Mouse (Mus musculus) hematopoietic stem cell, adult 5-6 weeks (primary cell): ENCODE data around the gene Olfr547. TPM values are rescaled to one million over a fixed set of nuclear protein-coding genes. Genes with fewer than 3 reads are reported as not detected.

ENCODE experiments used
- ATAC-seq, 2 experiments: fragments of 125-278 bp in 1 of 2; replicated peaks in 1 of 2; 2 replicates each; pipeline ENCODE4 v1.8.0; 2016 to 2017; ENCODE audit warnings: inconsistent platforms in 2 of 2, mild to moderate bottlenecking in 2 of 2, moderate number of reproducible peaks in 2 of 2, low read depth in 1 of 2, moderate TSS enrichment in 1 of 2; ENCODE audit not compliant: low FRiP score in 2 of 2, poor library complexity in 2 of 2, severe bottlenecking in 2 of 2, insufficient read depth in 1 of 2, low TSS enrichment in 1 of 2
- total RNA-seq: library from RNA; stranded (forward); fragments of 172-1452, 232-1000 nt; gene quantifications from 2 replicates; pipeline ENCODE4 v1.2.3, GENCODE M21; 2017

Gene Olfr547
- total RNA-seq, 1 experiment from 2014 or later = not detected

DNA sequence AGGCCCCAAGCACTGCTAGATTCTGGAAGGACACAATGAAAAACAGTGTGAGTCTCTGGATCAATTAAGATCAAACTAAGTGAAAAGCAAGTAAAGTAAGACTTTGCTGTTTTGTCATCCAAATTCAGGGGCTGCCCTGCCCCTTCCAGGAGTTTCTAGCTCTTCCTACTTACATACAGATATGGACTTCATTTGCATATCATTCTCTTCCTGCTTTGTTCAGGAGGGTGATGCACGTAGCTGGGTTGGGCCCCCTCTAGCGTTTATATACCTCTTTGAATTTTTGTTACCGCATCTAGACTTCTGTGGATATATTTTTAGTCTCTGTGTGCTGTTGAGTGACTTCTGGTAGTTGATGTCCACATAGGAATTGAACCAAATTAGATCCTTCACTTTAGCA lies 6.7 kb downstream of the Olfr547 start:
- no peak for ATAC-seq

DNA sequence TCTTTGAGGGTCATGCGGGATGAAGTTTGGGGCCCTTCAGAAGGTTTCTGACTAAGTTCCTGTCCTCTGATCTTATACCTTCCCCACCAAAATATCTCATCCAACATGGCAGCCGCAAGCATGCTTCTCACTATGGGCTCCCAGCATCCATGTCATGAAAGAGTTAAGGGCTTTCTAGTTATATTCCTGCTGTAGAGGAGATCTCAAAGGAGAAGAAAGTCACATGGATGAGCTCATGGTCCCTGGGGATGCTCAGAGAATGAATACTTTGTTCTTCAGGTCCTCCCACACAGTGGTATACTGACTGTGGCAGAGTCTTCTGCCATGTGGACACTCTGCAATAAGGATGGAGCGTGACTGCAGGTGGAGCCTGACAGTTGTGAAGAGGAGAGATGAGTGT lies 15.0 kb downstream of the Olfr547 start, which contains the start of gene Olfr549:
Olfr549 (plus strand) TSS at position 301 of the 400 bp plus-strand sequence.
- no peak for ATAC-seq

DNA sequence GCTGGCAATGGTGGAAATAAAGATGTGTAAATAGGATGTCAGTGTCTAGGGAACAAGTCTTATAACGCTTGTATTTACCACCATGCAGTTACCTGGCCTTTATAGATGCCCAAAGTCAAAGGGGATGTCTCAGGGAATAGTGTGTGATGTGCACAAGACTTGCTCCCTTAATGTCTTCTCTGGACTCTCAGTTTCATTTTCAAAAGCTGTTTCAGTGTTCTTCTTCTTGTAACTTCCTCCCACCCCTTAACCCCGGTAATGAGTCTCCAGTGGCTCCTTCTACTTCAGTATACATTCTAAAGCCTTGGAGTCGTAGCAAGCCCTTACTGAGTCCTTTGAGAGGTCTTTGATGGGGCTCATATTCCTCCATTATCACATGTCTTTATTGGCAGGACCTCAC lies 18.7 kb downstream of the Olfr547 start:
- ATAC-seq = peak in 1 of 2 experiments; percentile 27; a peak in 2 of 4 replicates

DNA sequence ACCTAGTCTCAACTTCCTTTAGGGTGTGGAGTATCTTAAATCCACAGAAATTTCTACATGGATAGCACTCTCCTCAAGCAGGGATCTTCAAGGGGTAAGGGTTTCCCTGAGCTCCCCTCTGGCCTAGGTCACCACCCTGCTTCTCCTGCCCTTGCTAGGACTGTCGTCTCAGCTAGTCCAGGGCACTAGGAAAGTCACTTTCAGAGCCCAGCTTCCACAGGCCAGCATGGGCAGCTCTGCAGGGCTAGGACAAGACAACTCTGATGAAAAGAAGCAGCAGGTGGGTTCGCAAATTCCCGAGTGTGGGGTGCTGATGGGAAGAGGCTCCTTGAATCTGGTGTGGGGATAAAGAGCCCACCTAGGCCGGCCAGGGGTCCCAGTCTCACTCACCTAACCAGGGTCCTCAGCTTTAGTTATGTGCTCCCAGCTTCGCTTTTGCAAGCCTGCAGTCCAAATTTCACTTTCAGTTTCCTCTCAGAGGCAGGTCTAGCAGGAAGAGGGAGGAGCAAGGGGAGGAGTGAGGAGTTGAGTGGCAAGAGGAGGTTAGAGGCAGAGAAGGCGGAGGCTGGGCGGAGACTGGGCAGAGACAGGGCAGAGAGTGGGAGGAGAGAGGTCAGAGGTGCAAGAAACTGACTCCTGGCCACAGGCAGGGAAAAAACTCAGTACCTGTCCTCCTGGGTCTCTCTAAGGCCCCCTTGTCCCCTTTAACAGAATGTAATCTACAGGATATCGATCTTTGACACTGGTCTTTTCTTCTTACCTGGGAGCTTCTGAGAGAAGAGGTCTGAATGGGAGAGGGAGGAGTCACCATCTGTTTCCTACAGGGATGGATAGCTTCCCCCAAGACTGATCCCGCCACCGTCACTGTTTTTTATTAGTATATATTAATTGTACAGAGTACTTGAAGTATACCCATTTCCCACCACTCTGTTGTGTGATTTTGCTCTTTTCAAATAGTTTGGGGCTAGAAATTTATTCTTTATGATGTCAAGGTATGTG lies 30.7 kb downstream of the Olfr547 start, which contains the start of gene Trim21:
Trim21 (minus strand) TSS at position 488 of the 999 bp plus-strand sequence.
- peak; percentile 100 for ATAC-seq

DNA sequence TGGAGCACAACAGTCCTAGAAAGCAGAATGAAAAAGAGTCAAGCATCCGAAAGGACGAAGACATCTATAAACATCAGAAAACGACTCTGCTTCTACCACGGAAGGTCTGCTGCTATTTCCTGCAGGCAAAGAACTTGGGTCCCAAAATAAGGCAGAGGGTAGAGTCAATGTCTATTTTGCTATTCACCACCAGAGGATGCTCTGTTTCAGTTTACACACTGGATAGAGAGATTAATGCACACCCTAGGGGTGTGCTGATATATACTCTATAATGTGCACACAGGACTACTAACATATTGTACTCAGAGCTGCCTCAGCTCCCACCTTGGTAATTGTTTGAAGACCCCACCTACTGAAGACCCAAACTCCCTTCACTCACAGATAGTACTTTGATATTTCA lies 31.7 kb downstream of the Olfr547 start:
- no peak for ATAC-seq

DNA sequence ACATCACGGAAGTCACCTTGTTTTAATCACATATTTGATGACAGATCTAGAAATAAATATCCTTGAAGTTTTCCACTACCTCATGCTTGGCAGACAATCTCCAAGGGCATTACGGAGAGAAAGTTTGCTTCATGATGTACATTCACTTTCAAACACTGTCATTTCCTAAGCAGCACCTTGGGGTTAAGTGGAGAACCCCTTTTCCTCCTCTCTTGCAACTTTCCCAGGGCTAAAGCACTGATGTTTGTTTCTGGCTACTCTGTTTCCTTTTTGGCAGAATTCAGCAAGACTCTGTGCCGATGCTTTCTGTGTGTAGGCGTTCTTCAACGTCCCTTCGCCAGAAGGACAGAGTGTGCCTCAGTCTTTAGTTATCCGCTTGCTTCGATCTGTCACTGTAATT lies 36.6 kb downstream of the Olfr547 start, which contains the start of gene Olfr550:
Olfr550 (plus strand) TSS at position 301 of the 400 bp plus-strand sequence.
- no peak for ATAC-seq

DNA sequence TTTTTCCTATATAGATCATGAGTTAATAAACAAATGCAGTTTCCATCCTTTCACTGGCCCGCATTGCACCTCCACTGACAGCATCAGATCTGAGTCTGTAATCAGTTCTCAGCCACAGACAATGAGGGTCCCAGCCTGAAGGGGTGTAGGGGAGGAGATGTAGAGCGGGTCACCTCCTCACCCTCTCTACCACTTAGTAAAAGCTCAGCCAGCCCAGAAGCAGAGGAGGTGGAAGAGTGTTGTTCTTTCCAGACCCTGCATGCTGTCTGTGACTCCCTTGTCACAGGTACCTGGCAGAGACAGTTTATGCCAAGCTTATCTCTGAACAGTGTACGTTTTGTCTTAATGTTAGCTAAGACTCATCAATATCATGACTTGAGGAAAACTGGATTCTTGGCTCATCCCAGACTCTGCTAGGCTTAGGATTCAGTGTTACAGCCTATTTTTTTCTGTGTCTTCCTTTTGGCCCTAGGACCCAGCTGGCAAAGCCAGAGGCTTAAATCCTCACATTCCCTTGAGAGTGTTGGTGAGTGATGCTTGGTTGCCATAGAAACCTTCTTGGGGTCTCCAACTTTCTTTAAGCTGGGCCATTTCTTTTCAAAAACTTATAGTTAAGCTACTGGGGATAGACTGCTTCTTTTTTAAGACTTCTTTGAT lies 38.8 kb downstream of the Olfr547 start:
- no peak for ATAC-seq

DNA sequence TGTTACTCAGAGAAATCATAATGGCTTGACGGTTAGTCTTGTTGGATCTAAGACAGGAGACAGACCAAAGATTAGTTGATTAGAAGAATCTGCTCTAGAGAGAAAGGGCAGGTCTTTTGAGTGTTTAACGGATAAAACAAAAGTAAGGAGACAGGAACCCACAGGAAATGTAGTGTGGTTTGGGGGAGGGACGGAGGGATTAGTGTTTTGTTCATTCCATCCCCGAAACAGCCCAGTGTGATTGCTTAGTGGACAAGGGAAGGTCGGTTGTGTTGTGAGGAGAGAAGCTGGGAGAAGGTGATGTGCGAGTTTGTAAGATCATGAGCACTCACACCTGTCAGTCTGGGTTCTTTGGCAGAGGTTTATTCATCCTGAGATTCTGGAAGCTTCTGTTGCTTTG lies 41.4 kb downstream of the Olfr547 start:
- peak; percentile 49 to 69 for ATAC-seq

Other genes starting within 250 kb of the Olfr547 start
- 447 and 684 TPM in 2 replicates for gene Rrm1, start 93.1 kb upstream of the Olfr547 start, total RNA-seq
- gene Olfr543, start 53.1 kb upstream of the Olfr547 start, total RNA-seq = not detected in 2 replicates
- not detected in 2 replicates for gene Olfr544, start 46.4 kb upstream of the Olfr547 start, total RNA-seq
- not detected in 2 replicates for gene Olfr545, start 35.2 kb upstream of the Olfr547 start, total RNA-seq
- not detected in 2 replicates for gene Olfr548-ps1, start 6.1 kb downstream of the Olfr547 start, total RNA-seq
- not detected in 2 replicates for gene Olfr549, start 15.1 kb downstream of the Olfr547 start, total RNA-seq
- 52.4 and 59.0 TPM in 2 replicates for gene Trim21, start 30.7 kb downstream of the Olfr547 start, total RNA-seq
- not detected in 2 replicates for gene Olfr550, start 36.7 kb downstream of the Olfr547 start, total RNA-seq
- not detected in 2 replicates for gene Olfr551, start 57.1 kb downstream of the Olfr547 start, total RNA-seq
- gene Olfr552, start 63.0 kb downstream of the Olfr547 start, total RNA-seq = not detected in 2 replicates
- not detected in 2 replicates for gene Olfr553, start 83.5 kb downstream of the Olfr547 start, total RNA-seq
- not detected in 2 replicates for gene Olfr554, start 103.7 kb downstream of the Olfr547 start, total RNA-seq
- not detected in 2 replicates for gene Olfr555, start 124.1 kb downstream of the Olfr547 start, total RNA-seq
- gene Olfr556, start 130.2 kb downstream of the Olfr547 start, total RNA-seq = not detected in 2 replicates
- gene Trim68, start 152.6 kb downstream of the Olfr547 start, total RNA-seq = 12.6 and 17.6 TPM in 2 replicates
- not detected in 2 replicates for gene Olfr557, start 161.2 kb downstream of the Olfr547 start, total RNA-seq
- 0.56 TPM in 1 of 2 replicates, not detected in the other for gene Olfr558, start 167.5 kb downstream of the Olfr547 start, total RNA-seq
- not detected in 2 replicates for gene Olfr33, start 184.3 kb downstream of the Olfr547 start, total RNA-seq
- gene Olfr559, start 192.7 kb downstream of the Olfr547 start, total RNA-seq = not detected in 2 replicates
- gene Olfr560, start 224.6 kb downstream of the Olfr547 start, total RNA-seq = not detected in 2 replicates
- gene Olfr78, start 224.7 kb downstream of the Olfr547 start, total RNA-seq = not detected in 2 replicates
- not detected in 2 replicates for gene Olfr561, start 236.5 kb downstream of the Olfr547 start, total RNA-seq